Mouse (Mus musculus): ENCODE results near the gene Olfr135. TPM values are rescaled to one million over a fixed set of nuclear protein-coding genes. Genes with fewer than 3 reads are reported as not detected.

Olfr135 gene
- total RNA-seq (2021) = not detected
- long read RNA-seq, experiment 1 = 0 reads
- long read RNA-seq, experiment 2 = 0 reads

GRCm38 (mm10) chr17:38204035-38204434, at the start of gene Olfr135:
TSS of gene Olfr135 (plus strand) at chr17:38204335.
- no peak for DNase-seq
- intact Hi-C loops (cut with DNase I) = no loop called here

GRCm38 (mm10) chr17:38171088-38171487, 33.0 kb upstream of the Olfr135 start, which contains the start of gene Olfr134:
TSS of gene Olfr134 (plus strand) at chr17:38171388.
- no peak for DNase-seq
- intact Hi-C loops (cut with DNase I) = no loop called here

Other genes with a start within 250 kb of the Olfr135 start
- not detected for gene Olfr129, start 144.3 kb upstream of the Olfr135 start, total RNA-seq (2021)
- not detected for gene Olfr130, start 140.4 kb upstream of the Olfr135 start, total RNA-seq (2021)
- not detected for gene Olfr131, start 115.6 kb upstream of the Olfr135 start, total RNA-seq (2021)
- gene Olfr132, start 69.8 kb upstream of the Olfr135 start, total RNA-seq (2021) = not detected
- gene Olfr133, start 59.1 kb upstream of the Olfr135 start, total RNA-seq (2021) = not detected
- not detected for gene Olfr134, start 32.9 kb upstream of the Olfr135 start, total RNA-seq (2021)
- gene Olfr138, start 56.7 kb downstream of the Olfr135 start, total RNA-seq (2021) = not detected
- gene Olfr137, start 103.2 kb downstream of the Olfr135 start, total RNA-seq (2021) = not detected
- gene Olfr136, start 125.5 kb downstream of the Olfr135 start, total RNA-seq (2021) = not detected
- not detected for gene Esp36, start 215.8 kb downstream of the Olfr135 start, total RNA-seq (2021)

Data from heart, postnatal 14 days (tissue).